Mouse (Mus musculus): ENCODE measurements around the gene Cd274.

GRCm38 (mm10) chr19:29368041-29368440 lies 786 bp downstream of the Cd274 start:
- TF ChIP-seq FLI1 (IDR thresholded peaks at IDR 0.05; ENCODE audit: low read length) (no peak), GATA1 (IDR thresholded peaks at IDR 0.05; ENCODE audit: borderline replicate concordance, low read length) (no peak)
